Mouse (Mus musculus): Measurements from ENCODE around the gene Sgsh. TPM values are rescaled to one million over a fixed set of nuclear protein-coding genes. Genes with fewer than 3 reads are reported as not detected.
"Not testable (repeated sequence)": the region's sequence is repeated elsewhere in the genome, so short reads cannot be mapped to it uniquely, and the experiment has no call there.

Sgsh gene
- 15.7 and 17.9 TPM in 2 replicates for total RNA-seq (2017)

GRCm38 (mm10) chr11:119355443-119356385, at the start of gene Sgsh, which contains the start of gene Slc26a11:
Sgsh (minus strand) TSS chr11:119355536.
Slc26a11 (plus strand) TSS chr11:119355557.
- peak; percentile 58 for ATAC-seq (ENCODE audit: extremely low read depth, insufficient number of reproducible peaks, low FRiP score, poor library complexity, severe bottlenecking)

- ATAC-seq (ENCODE audit: extremely low read depth, insufficient number of reproducible peaks, low FRiP score, poor library complexity, severe bottlenecking), result 0 out of 2 replicates have a peak, but pooled peaks have one; percentile 39
Observed at GRCm38 (mm10) chr11:119404627-119405026, 49.3 kb upstream of the Sgsh start.

GRCm38 (mm10) chr11:119402501-119403160, 47.3 kb upstream of the Sgsh start:
- ATAC-seq (ENCODE audit: extremely low read depth, insufficient number of reproducible peaks, low FRiP score, poor library complexity, severe bottlenecking), result no peak

GRCm38 (mm10) chr11:119396461-119396860, 41.1 kb upstream of the Sgsh start:
- no peak for ATAC-seq (ENCODE audit: extremely low read depth, insufficient number of reproducible peaks, low FRiP score, poor library complexity, severe bottlenecking)

- ATAC-seq (ENCODE audit: extremely low read depth, insufficient number of reproducible peaks, low FRiP score, poor library complexity, severe bottlenecking), result no peak
Observed at GRCm38 (mm10) chr11:119395931-119396330, 40.6 kb upstream of the Sgsh start.

GRCm38 (mm10) chr11:119395394-119395793, 40.1 kb upstream of the Sgsh start:
- no peak for ATAC-seq (ENCODE audit: extremely low read depth, insufficient number of reproducible peaks, low FRiP score, poor library complexity, severe bottlenecking)

- no peak for ATAC-seq (ENCODE audit: extremely low read depth, insufficient number of reproducible peaks, low FRiP score, poor library complexity, severe bottlenecking)
Observed at GRCm38 (mm10) chr11:119394210-119394609, 38.9 kb upstream of the Sgsh start.

GRCm38 (mm10) chr11:119393483-119393804, 38.1 kb upstream of the Sgsh start:
- ATAC-seq (ENCODE audit: extremely low read depth, insufficient number of reproducible peaks, low FRiP score, poor library complexity, severe bottlenecking), result no peak

GRCm38 (mm10) chr11:119392800-119393482, 37.6 kb upstream of the Sgsh start, which contains the start of gene Rnf213:
Rnf213 (plus strand) TSS chr11:119393100.
- ATAC-seq (ENCODE audit: extremely low read depth, insufficient number of reproducible peaks, low FRiP score, poor library complexity, severe bottlenecking), result peak; percentile 30; the same call in 1 of the 2 replicates

- peak; percentile 80 for ATAC-seq (ENCODE audit: extremely low read depth, insufficient number of reproducible peaks, low FRiP score, poor library complexity, severe bottlenecking)
Observed at GRCm38 (mm10) chr11:119392001-119392614, 36.8 kb upstream of the Sgsh start.

GRCm38 (mm10) chr11:119391386-119392000, 36.2 kb upstream of the Sgsh start:
- ATAC-seq (ENCODE audit: extremely low read depth, insufficient number of reproducible peaks, low FRiP score, poor library complexity, severe bottlenecking), result no peak

GRCm38 (mm10) chr11:119390271-119391231, 35.2 kb upstream of the Sgsh start:
- ATAC-seq (ENCODE audit: extremely low read depth, insufficient number of reproducible peaks, low FRiP score, poor library complexity, severe bottlenecking), result 0 out of 2 replicates have a peak, but pooled peaks have one; percentile 27

- no peak for ATAC-seq (ENCODE audit: extremely low read depth, insufficient number of reproducible peaks, low FRiP score, poor library complexity, severe bottlenecking)
Observed at GRCm38 (mm10) chr11:119389851-119390270, 34.5 kb upstream of the Sgsh start.

- not testable (repeated sequence) for ATAC-seq (ENCODE audit: extremely low read depth, insufficient number of reproducible peaks, low FRiP score, poor library complexity, severe bottlenecking)
Observed at GRCm38 (mm10) chr11:119387273-119387672, 31.9 kb upstream of the Sgsh start.

- ATAC-seq (ENCODE audit: extremely low read depth, insufficient number of reproducible peaks, low FRiP score, poor library complexity, severe bottlenecking), result no peak
Observed at GRCm38 (mm10) chr11:119386306-119386705, 31.0 kb upstream of the Sgsh start.

- peak; percentile 39 for ATAC-seq (ENCODE audit: extremely low read depth, insufficient number of reproducible peaks, low FRiP score, poor library complexity, severe bottlenecking)
Observed at GRCm38 (mm10) chr11:119384904-119385303, 29.6 kb upstream of the Sgsh start.

GRCm38 (mm10) chr11:119382338-119382850, 27.1 kb upstream of the Sgsh start:
- no peak for ATAC-seq (ENCODE audit: extremely low read depth, insufficient number of reproducible peaks, low FRiP score, poor library complexity, severe bottlenecking)

All from neutrophil, adult 5-6 weeks (primary cell).